ENCODE assay signal across 8 mouse cellular contexts in the genomic region with DNA sequence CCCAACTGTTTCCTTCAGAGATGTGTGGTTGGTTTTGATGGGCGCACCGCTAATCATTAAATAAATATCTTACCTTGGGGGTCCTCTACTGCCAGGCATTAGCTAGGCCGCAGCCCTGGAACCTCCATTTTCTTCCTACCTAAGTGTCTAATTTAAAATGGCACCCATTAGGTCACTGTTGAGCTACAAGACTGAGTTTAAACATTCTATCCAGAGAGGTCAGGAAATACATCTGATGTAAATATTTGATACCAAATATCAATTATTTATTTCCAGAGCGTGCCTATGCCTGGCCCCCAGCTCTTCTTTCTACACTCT. TPM values are rescaled to one million over a fixed set of nuclear protein-coding genes. Genes with fewer than 3 reads are reported as not detected.
A peak's percentile ranks its signal among the peaks of the same experiment; 100 is the strongest.
DNase-seq lines count a peak whose midpoint lies in the region; ATAC-seq lines count a peak whose summit lies in the region.

No protein-coding gene starts in this region.

- H3K9me3 ChIP-seq in heart, embryonic 16.5 days (replicated peaks; ENCODE audit: control insufficient read depth, low read length): no peaks in the 10 kb centered on the region
- H3K9me3 ChIP-seq in hindbrain, embryonic 10.5 days: no peaks in the 10 kb centered on the region
- no peaks in the 10 kb centered on the region for H3K9me3 ChIP-seq in midbrain, embryonic 11.5 days (ENCODE audit: control insufficient read depth, low read length)

- H3K4me2 ChIP-seq in heart, embryonic 16.5 days (ENCODE audit: low read depth, low read length): peak overlapping the region; percentile 96
- H3K4me2 ChIP-seq in midbrain, embryonic 11.5 days: peak overlapping the region; percentile 54

- H3K4me3 ChIP-seq in heart, embryonic 16.5 days (ENCODE audit: low read length): peak overlapping the region; percentile 65
- peak overlapping the region; percentile 81 for H3K4me3 ChIP-seq in hindbrain, embryonic 10.5 days
- H3K4me3 ChIP-seq in midbrain, embryonic 11.5 days (ENCODE audit: low read depth, low read length): peak overlapping the region; percentile 67

- no peaks in the 10 kb centered on the region for H3K27me3 ChIP-seq in heart, embryonic 16.5 days (ENCODE audit: control insufficient read depth, insufficient read depth, low read length)
- H3K27me3 ChIP-seq in hindbrain, embryonic 10.5 days (ENCODE audit: insufficient read depth, poor library complexity, severe bottlenecking): no peaks in the 10 kb centered on the region
- no peaks in the 10 kb centered on the region for H3K27me3 ChIP-seq in midbrain, embryonic 11.5 days (ENCODE audit: control insufficient read depth, insufficient read depth, low read length)

- H3K4me1 ChIP-seq in heart, embryonic 16.5 days (ENCODE audit: control insufficient read depth, insufficient read depth, low read length): peaks cover 2% of the 10 kb centered on the region
- H3K4me1 ChIP-seq in hindbrain, embryonic 10.5 days (replicated peaks): peaks cover 17% of the 10 kb centered on the region
- peaks cover 2% of the 10 kb centered on the region; the same call in 1 of the 2 replicates for H3K4me1 ChIP-seq in midbrain, embryonic 11.5 days (ENCODE audit: control insufficient read depth, insufficient read depth, low read length)

- intact Hi-C loops in heart, postnatal 25 days (cut with DNase I): no loop called here

- no peak for DNase-seq in heart, postnatal 25 days (ENCODE audit: low spot score)
- peak; percentile 34 for DNase-seq in brain, embryonic 18.5 days (ENCODE audit: low read depth, low spot score)
- no peak for DNase-seq in hindbrain, embryonic 10.5 days (ENCODE audit: low spot score)
- DNase-seq in midbrain, embryonic 11.5 days (ENCODE audit: low spot score, missing footprints): no peak
- DNase-seq in left cerebral cortex, adult 8-10 months (ENCODE audit: low spot score in 2 of 2): no peak
- no peak for DNase-seq in lung, postnatal 25 days (ENCODE audit: low spot score)

- 46% methylated on average over 4 of the region's 4 CpGs for WGBS in heart, embryonic 16.5 days
- 36% methylated on average over 4 of the region's 4 CpGs for WGBS in hindbrain, embryonic 10.5 days
- WGBS in midbrain, embryonic 11.5 days: 30% methylated on average over 4 of the region's 4 CpGs

- no peak for ATAC-seq in heart, embryonic 16.5 days (replicated peaks; ENCODE audit: extremely low read depth, insufficient read depth, low FRiP score)
- no peak for ATAC-seq in midbrain, embryonic 11.5 days (ENCODE audit: low FRiP score)
- no peak for ATAC-seq in megakaryocyte-erythroid progenitor cell, adult 5-6 weeks (replicated peaks; ENCODE audit: low FRiP score, low TSS enrichment, poor library complexity, severe bottlenecking)

- no peak overlapping the region for H3K27ac ChIP-seq in heart, embryonic 16.5 days (ENCODE audit: low read length)
- peak overlapping the region; percentile 96 for H3K27ac ChIP-seq in hindbrain, embryonic 10.5 days
- peak overlapping the region; percentile 50; the same call in 1 of the 2 replicates for H3K27ac ChIP-seq in midbrain, embryonic 11.5 days (ENCODE audit: low read depth, low read length)

- H3K36me3 ChIP-seq in heart, embryonic 16.5 days (ENCODE audit: control insufficient read depth, insufficient read depth): no peaks in the 10 kb centered on the region
- peaks cover 4% of the 10 kb centered on the region for H3K36me3 ChIP-seq in hindbrain, embryonic 10.5 days
- no peaks in the 10 kb centered on the region for H3K36me3 ChIP-seq in midbrain, embryonic 11.5 days (ENCODE audit: control insufficient read depth, insufficient read depth, low read length)

- H3K9ac ChIP-seq in heart, embryonic 16.5 days (ENCODE audit: low read length): peak overlapping the region; percentile 74
- peak overlapping the region; percentile 76 for H3K9ac ChIP-seq in midbrain, embryonic 11.5 days (ENCODE audit: low read length)

RNA-seq across cellular contexts. Expression of gene Hfm1, which starts 0.2 kb away (rescaled TPM):
- polyA plus RNA-seq in heart, embryonic 16.5 days (2015; fragmentation: Nextera tagmentation; extraction: Ambion mirVana): 0.30 and 0.32 TPM in 2 replicates
- not detected for total RNA-seq in heart, postnatal 25 days (2021)
- 3.5 and 3.6 TPM in 2 replicates for polyA plus RNA-seq in hindbrain, embryonic 10.5 days (2016; fragmentation: Nextera tagmentation; extraction: Ambion mirVana)
- 5.4 and 6.2 TPM in 2 replicates for polyA plus RNA-seq in midbrain, embryonic 11.5 days (2014; fragmentation: Nextera tagmentation; extraction: Ambion mirVana)
- 0.79 TPM in 1 of 2 replicates, not detected in the other for total RNA-seq in megakaryocyte-erythroid progenitor cell, adult 5-6 weeks (2014; fragmentation: Nextera tagmentation)
- total RNA-seq in megakaryocyte-erythroid progenitor cell, adult 5-6 weeks (2017): 0.88 TPM in 1 of 2 replicates, not detected in the other
- 1 to 10 TPM; 1.3 to 2.6 (median 1.9) TPM for total RNA-seq in left cerebral cortex, adult 8-10 months (2022)

RNA-seq across cellular contexts. Expression of gene Cdc7, which starts 37.8 kb away (rescaled TPM):
- polyA plus RNA-seq in heart, embryonic 16.5 days (2015; fragmentation: Nextera tagmentation; extraction: Ambion mirVana): 24.1 and 29.2 TPM in 2 replicates
- total RNA-seq in heart, postnatal 25 days (2021): 1 to 10 TPM in 1 of 2 experiments, under 1 TPM in 1; 0.65 to 1.2 TPM
- 40.2 and 62.9 TPM in 2 replicates for polyA plus RNA-seq in hindbrain, embryonic 10.5 days (2016; fragmentation: Nextera tagmentation; extraction: Ambion mirVana)
- polyA plus RNA-seq in midbrain, embryonic 11.5 days (2014; fragmentation: Nextera tagmentation; extraction: Ambion mirVana): 58.7 and 61.6 TPM in 2 replicates
- 44.2 and 51.0 TPM in 2 replicates for total RNA-seq in megakaryocyte-erythroid progenitor cell, adult 5-6 weeks (2014; fragmentation: Nextera tagmentation)
- 27.8 and 40.3 TPM in 2 replicates for total RNA-seq in megakaryocyte-erythroid progenitor cell, adult 5-6 weeks (2017)
- 10 to 100 TPM in 1 of 4 experiments, 1 to 10 TPM in 3; 7.0 to 11.8 (median 9.2) TPM for total RNA-seq in left cerebral cortex, adult 8-10 months (2022)
